Mouse (Mus musculus): ENCODE data around the gene Agxt2.

Gene Agxt2

GRCm38 (mm10) chr15:10426545-10427266, 68.4 kb downstream of the Agxt2 start:
- DNase-seq (ENCODE audit: low spot score), result no peak

DNA sequence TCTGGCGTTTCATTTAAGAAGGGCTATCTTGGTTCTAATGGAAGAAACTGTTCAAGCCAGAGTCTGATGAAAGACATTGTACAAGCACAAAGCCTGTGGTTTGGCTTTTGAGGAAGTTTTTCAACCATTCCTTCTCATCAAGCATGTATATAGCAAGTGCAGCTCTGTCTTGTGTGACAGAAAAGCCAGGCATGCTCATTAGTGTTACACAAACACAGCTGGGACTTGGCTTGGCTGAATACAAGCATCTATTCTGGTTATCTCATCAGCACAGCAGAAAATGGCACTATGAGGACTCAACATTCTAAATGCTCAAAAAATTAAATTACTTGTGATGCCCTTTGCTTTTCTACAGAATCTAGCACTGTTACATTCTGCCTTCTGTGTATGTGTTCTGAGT, 78.6 kb downstream of the Agxt2 start:
- no peak for DNase-seq (ENCODE audit: low spot score)

DNA sequence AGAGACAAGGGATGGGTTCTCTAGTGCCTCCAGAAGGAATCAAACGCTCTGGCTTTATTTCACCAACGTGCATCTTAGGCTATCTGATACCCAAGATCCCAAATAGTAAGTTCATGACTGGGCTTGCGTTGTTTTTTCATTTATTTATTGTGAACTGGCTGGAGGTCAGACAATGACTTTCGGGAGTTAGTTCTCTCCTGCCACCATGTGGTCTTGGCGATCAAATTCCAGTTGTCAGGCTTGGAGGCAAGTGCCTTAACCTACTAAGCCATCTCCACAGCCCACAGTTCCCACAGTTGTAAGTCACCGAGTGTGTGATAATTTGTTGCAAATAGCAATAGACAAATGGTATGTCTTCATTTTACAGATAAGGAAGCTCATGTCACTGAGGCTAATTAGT, 81.6 kb downstream of the Agxt2 start:
- no peak for DNase-seq (ENCODE audit: low spot score)

DNA sequence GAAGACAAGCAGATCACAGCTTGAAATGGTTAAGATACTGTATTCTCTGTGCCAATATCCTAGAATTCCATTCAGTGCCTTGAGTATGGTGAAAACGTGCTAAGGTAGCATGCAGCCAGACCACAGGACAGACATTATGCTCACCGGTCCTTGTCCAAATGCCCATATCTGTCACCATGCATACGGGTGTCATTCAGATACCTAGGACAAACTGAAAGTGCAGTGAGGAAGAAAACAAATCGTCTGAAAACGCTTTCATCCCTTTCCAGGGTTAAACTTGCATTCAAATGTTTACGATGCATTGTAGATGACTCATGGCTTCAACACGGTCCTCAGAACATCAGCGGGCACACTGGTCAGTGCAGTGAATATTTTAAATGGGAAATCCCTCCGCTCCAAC, 83.2 kb downstream of the Agxt2 start:
- no peak for DNase-seq (ENCODE audit: low spot score)

- no peak for DNase-seq (ENCODE audit: low spot score)
Observed at GRCm38 (mm10) chr15:10442275-10442674, 83.9 kb downstream of the Agxt2 start.

GRCm38 (mm10) chr15:10447102-10447501, 88.8 kb downstream of the Agxt2 start:
- DNase-seq (ENCODE audit: low spot score), result no peak
